In the genomic region with DNA sequence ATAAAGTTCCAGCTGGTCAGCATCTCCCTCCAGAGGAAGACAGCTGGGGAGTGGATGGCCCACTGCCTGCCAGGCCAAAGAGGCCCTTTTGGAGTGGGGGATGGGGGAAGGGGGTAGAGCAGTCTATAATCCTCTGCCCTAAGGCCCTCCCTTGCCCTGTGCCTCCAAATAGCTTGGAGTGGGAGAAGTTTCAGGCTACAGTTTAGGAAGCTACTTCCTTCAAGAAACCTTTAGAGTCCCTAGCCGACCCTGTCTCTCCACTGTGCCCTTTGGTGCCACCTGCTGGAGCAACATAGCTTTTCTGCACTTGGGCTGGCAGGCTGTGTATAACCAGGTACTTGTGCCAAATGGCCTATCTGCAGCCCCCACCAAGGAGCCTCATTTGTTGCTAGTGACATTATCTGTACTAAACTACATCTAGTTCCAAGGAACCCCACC, we compare ENCODE assay signal across 8 mouse cellular contexts. TPM values are rescaled to one million over a fixed set of nuclear protein-coding genes. Genes with fewer than 3 reads are reported as not detected.
DNase-seq lines count a peak whose midpoint lies in the region; ATAC-seq and TF ChIP-seq lines count a peak whose summit lies in the region.
"Had no signal": no experiment of that assay in that cellular context is flagged by ENCODE, and none has a peak within 500 bp of the region (broad histone marks: within the 10 kb centered on the region; RNA-seq: fewer than 3 reads in every experiment).

No protein-coding gene starts in this region.

- H3K27me3 ChIP-seq in G1E (ENCODE audit: insufficient read depth, low read length) = no peaks in the 10 kb centered on the region
- no peaks in the 10 kb centered on the region for H3K27me3 ChIP-seq in heart, embryonic 15.5 days

- WGBS in heart, embryonic 15.5 days = 0% methylated on average over 1 of the region's 1 CpGs

- peak; percentile 55 for TF ChIP-seq CTCF in G1E (IDR thresholded peaks at IDR 0.05; ENCODE audit: low read depth, low read length)
- peak; percentile 75 for TF ChIP-seq CTCF in embryonic fibroblast, embryonic 13.5 days (IDR thresholded peaks at IDR 0.05; ENCODE audit: borderline replicate concordance, insufficient read depth, low read length)

- no peak overlapping the region for H3K4me3 ChIP-seq in G1E (ENCODE audit: low read depth, low read length)
- H3K4me3 ChIP-seq in embryonic fibroblast, embryonic 13.5 days (ENCODE audit: insufficient read depth, low read length) = no peak overlapping the region
- no peak overlapping the region for H3K4me3 ChIP-seq in heart, embryonic 15.5 days

- TF ChIP-seq POLR2A in embryonic fibroblast, embryonic 13.5 days (IDR thresholded peaks at IDR 0.05; ENCODE audit: low read depth, low read length) = no peak

- peaks cover 6% of the 10 kb centered on the region; the same call in 1 of the 2 replicates for H3K4me1 ChIP-seq in G1E (ENCODE audit: insufficient read depth, low read depth, low read length)
- H3K4me1 ChIP-seq in embryonic fibroblast, embryonic 13.5 days (ENCODE audit: control insufficient read depth, insufficient read depth, low read length) = no peaks in the 10 kb centered on the region
- peaks cover 14% of the 10 kb centered on the region for H3K4me1 ChIP-seq in heart, embryonic 15.5 days (replicated peaks)

- no peak overlapping the region for H3K9ac ChIP-seq in heart, embryonic 15.5 days

- no peak for ATAC-seq in G1E (ENCODE audit: extremely low read depth, insufficient number of reproducible peaks, low FRiP score, poor library complexity, severe bottlenecking)
- peak; percentile 57; the same call in 1 of the 2 replicates for ATAC-seq in heart, embryonic 15.5 days (replicated peaks; ENCODE audit: insufficient number of reproducible peaks, insufficient read depth, low FRiP score, low read depth)

- H3K4me2 ChIP-seq in heart, embryonic 15.5 days = no peak overlapping the region

- H3K36me3 ChIP-seq in G1E (replicated peaks) = peaks cover 93% of the 10 kb centered on the region
- peaks cover 35% of the 10 kb centered on the region; the same call in 1 of the 2 replicates for H3K36me3 ChIP-seq in heart, embryonic 15.5 days

- DNase-seq in G1E (ENCODE audit: low spot score) = peak; percentile 29
- DNase-seq in adrenal gland, postnatal 36 days = peak; percentile 82 to 86
- DNase-seq in kidney, postnatal 25 days = peak; percentile 80 to 87
- peak; percentile 93 for DNase-seq in lung, postnatal 10 days
- DNase-seq in retina, postnatal 7 days (ENCODE audit: low read depth, low spot score) = peak; percentile 65

- no peak overlapping the region for H3K27ac ChIP-seq in embryonic fibroblast, embryonic 13.5 days (ENCODE audit: insufficient read depth, low read length)
- H3K27ac ChIP-seq in heart, embryonic 15.5 days = peak overlapping the region; percentile 41

- no peaks in the 10 kb centered on the region for H3K9me3 ChIP-seq in G1E (replicated peaks)
- no peaks in the 10 kb centered on the region for H3K9me3 ChIP-seq in heart, embryonic 15.5 days (replicated peaks)

RNA-seq across cellular contexts. Expression of gene Hsd11b2, which starts 15.4 kb away (rescaled TPM):
- total RNA-seq in G1E (2014; fragmentation: Nextera tagmentation) (not detected in 2 replicates), G1E (2017) (not detected in 2 replicates)
- not detected in 2 replicates for polyA plus RNA-seq in G1E (2012)
- under 1 TPM; 0.23 to 0.66 TPM for total RNA-seq in adrenal gland, postnatal 36 days (2021)
- polyA plus RNA-seq in embryonic fibroblast, embryonic 13.5 days (2011; ENCODE audit: insufficient read length, low read depth, missing spikeins) = 0.28 and 0.35 TPM in 2 replicates
- 0.15 and 0.58 TPM in 2 replicates for polyA plus RNA-seq in heart, embryonic 15.5 days (2015; fragmentation: Nextera tagmentation; extraction: Ambion mirVana)
- total RNA-seq: neutrophil, adult 5-6 weeks had no signal

RNA-seq across cellular contexts. Expression of gene Atp6v0d1, which starts 31.9 kb away (rescaled TPM):
- 151 and 178 TPM in 2 replicates for total RNA-seq in G1E (2014; fragmentation: Nextera tagmentation)
- 110 and 118 TPM in 2 replicates for total RNA-seq in G1E (2017)
- polyA plus RNA-seq in G1E (2012) = 30.0 and 37.0 TPM in 2 replicates
- total RNA-seq in adrenal gland, postnatal 36 days (2021) = 100 to 1,000 TPM; 115 to 120 TPM
- polyA plus RNA-seq in embryonic fibroblast, embryonic 13.5 days (2011; ENCODE audit: insufficient read length, low read depth, missing spikeins) = 134 and 138 TPM in 2 replicates
- 50.0 and 63.3 TPM in 2 replicates for polyA plus RNA-seq in heart, embryonic 15.5 days (2015; fragmentation: Nextera tagmentation; extraction: Ambion mirVana)

RNA-seq across cellular contexts. Expression of gene Zdhhc1, which starts 37.2 kb away (rescaled TPM):
- total RNA-seq in G1E (2014; fragmentation: Nextera tagmentation) = not detected in 2 replicates
- total RNA-seq in G1E (2017) = 0.16 and 0.29 TPM in 2 replicates
- polyA plus RNA-seq in G1E (2012) = 0.02 and 0.03 TPM in 2 replicates
- 10 to 100 TPM; 16.0 to 17.7 TPM for total RNA-seq in adrenal gland, postnatal 36 days (2021)
- polyA plus RNA-seq in embryonic fibroblast, embryonic 13.5 days (2011; ENCODE audit: insufficient read length, low read depth, missing spikeins) = 21.5 and 24.7 TPM in 2 replicates
- 23.2 and 30.7 TPM in 2 replicates for polyA plus RNA-seq in heart, embryonic 15.5 days (2015; fragmentation: Nextera tagmentation; extraction: Ambion mirVana)

Comparison
In these comparisons a context has a peak if more than half of its experiments do, and no peak if none do; other contexts are left out.
1. DNase-seq: peak in every context shown above with its lines; median percentile 93 in lung, postnatal 10 days; 84 in adrenal gland, postnatal 36 days; 84 in kidney, postnatal 25 days; 65 in retina, postnatal 7 days; 29 in G1E.
2. RNA of gene Zdhhc1, which starts 37.2 kb away (polyA plus RNA-seq): 21.5 to 24.7 TPM in embryonic fibroblast, embryonic 13.5 days and 23.2 to 30.7 TPM in heart, embryonic 15.5 days; 0.02 to 0.03 TPM in G1E; every median in the first group is over 10 times any median in the second.